Mouse (Mus musculus): Measurements from ENCODE around the gene Emg1. TPM values are rescaled to one million over a fixed set of nuclear protein-coding genes. Genes with fewer than 3 reads are reported as not detected.
"Not testable (repeated sequence)": the region's sequence is repeated elsewhere in the genome, so short reads cannot be mapped to it uniquely, and the experiment has no call there.

The Emg1 gene
- total RNA-seq, 2 experiments from 2014 or later = 47.4 to 50.9 TPM

- H3K27ac ChIP-seq = no peak overlapping the region
- no peak for TF ChIP-seq CTCF (IDR thresholded peaks at IDR 0.05)
- DNase-seq (ENCODE audit: extremely low spot score in 1 of 2, low spot score in 2 of 2) = no peak
- H3K4me3 ChIP-seq = no peak overlapping the region
- intact Hi-C loops (cut with DNase I) = no loop called here
Measured at GRCm38 (mm10) chr6:124688151-124688758, 23.7 kb downstream of the Emg1 start.

GRCm38 (mm10) chr6:124686644-124687043, 25.3 kb downstream of the Emg1 start:
- DNase-seq (ENCODE audit: extremely low spot score in 1 of 2, low spot score in 2 of 2); H3K27ac ChIP-seq; H3K4me3 ChIP-seq; intact Hi-C loops (cut with DNase I): not testable (repeated sequence)
- peak; percentile 35; the same call in 1 of the 2 replicates for TF ChIP-seq CTCF (IDR thresholded peaks at IDR 0.05)

- Histone ChIP-seq H3K4me3 (no peak overlapping the region), H3K27ac (no peak overlapping the region)
- no peak for TF ChIP-seq CTCF (IDR thresholded peaks at IDR 0.05)
- intact Hi-C loops (cut with DNase I) = no loop called here
- DNase-seq (ENCODE audit: extremely low spot score in 1 of 2, low spot score in 2 of 2) = no peak
Measured at GRCm38 (mm10) chr6:124685606-124686386, 26.2 kb downstream of the Emg1 start.

- no peak for TF ChIP-seq CTCF (IDR thresholded peaks at IDR 0.05)
- intact Hi-C loops (cut with DNase I) = no loop called here
- H3K4me3 ChIP-seq = no peak overlapping the region
- DNase-seq (ENCODE audit: extremely low spot score in 1 of 2, low spot score in 2 of 2) = no peak
- H3K27ac ChIP-seq = no peak overlapping the region; the same call in 1 of the 2 replicates
Measured at GRCm38 (mm10) chr6:124683591-124684417, 28.2 kb downstream of the Emg1 start.

GRCm38 (mm10) chr6:124682291-124682690, 29.7 kb downstream of the Emg1 start:
- H3K4me3 ChIP-seq; H3K27ac ChIP-seq; DNase-seq (ENCODE audit: extremely low spot score in 1 of 2, low spot score in 2 of 2); intact Hi-C loops (cut with DNase I): not testable (repeated sequence)

GRCm38 (mm10) chr6:124679486-124679885, 32.5 kb downstream of the Emg1 start:
- no peak for DNase-seq (ENCODE audit: extremely low spot score in 1 of 2, low spot score in 2 of 2)
- Histone ChIP-seq H3K4me3 (no peak overlapping the region), H3K27ac (no peak overlapping the region; the same call in 1 of the 2 replicates)
- TF ChIP-seq CTCF (IDR thresholded peaks at IDR 0.05) = no peak
- intact Hi-C loops (cut with DNase I) = no loop called here

- no peak overlapping the region for H3K27ac ChIP-seq
- H3K4me3 ChIP-seq = no peak overlapping the region
- intact Hi-C loops (cut with DNase I) = no loop called here
- no peak for DNase-seq (ENCODE audit: extremely low spot score in 1 of 2, low spot score in 2 of 2)
- no peak for TF ChIP-seq CTCF (IDR thresholded peaks at IDR 0.05)
Measured at GRCm38 (mm10) chr6:124678769-124679168, 33.2 kb downstream of the Emg1 start.

GRCm38 (mm10) chr6:124676171-124676570, 35.8 kb downstream of the Emg1 start:
- no peak overlapping the region for H3K27ac ChIP-seq
- H3K4me3 ChIP-seq = no peak overlapping the region
- TF ChIP-seq CTCF (IDR thresholded peaks at IDR 0.05) = no peak
- no peak for DNase-seq (ENCODE audit: extremely low spot score in 1 of 2, low spot score in 2 of 2)
- intact Hi-C loops (cut with DNase I) = no loop called here

- intact Hi-C loops (cut with DNase I) = no loop called here
- no peak for TF ChIP-seq CTCF (IDR thresholded peaks at IDR 0.05)
- H3K27ac ChIP-seq = no peak overlapping the region
Measured at GRCm38 (mm10) chr6:124674591-124674990, 37.4 kb downstream of the Emg1 start.

GRCm38 (mm10) chr6:124673619-124674018, 38.4 kb downstream of the Emg1 start:
- Histone ChIP-seq H3K4me3 (no peak overlapping the region), H3K27ac (peak overlapping the region; percentile 55; the same call in 1 of the 2 replicates)
- intact Hi-C loops (cut with DNase I) = loop anchor here (2.0 kb wide), 1 partner anchor 71 kb away; no protein-coding TSS in a partner anchor
- TF ChIP-seq CTCF (IDR thresholded peaks at IDR 0.05) = no peak
- peak; percentile 37 to 45 for DNase-seq (ENCODE audit: extremely low spot score in 1 of 2, low spot score in 2 of 2)

More at GRCm38 (mm10) chr6:124674591-124674990, 37.4 kb downstream of the Emg1 start:
- DNase-seq (ENCODE audit: extremely low spot score in 1 of 2, low spot score in 2 of 2) = no peak
- no peak overlapping the region for H3K4me3 ChIP-seq

- intact Hi-C loops (cut with DNase I) = loop anchor here (2.0 kb wide), 1 partner anchor 73 kb away; no protein-coding TSS in a partner anchor
Measured at GRCm38 (mm10) chr6:124672100-124672499, 39.9 kb downstream of the Emg1 start.

More at GRCm38 (mm10) chr6:124672100-124672499, 39.9 kb downstream of the Emg1 start:
- DNase-seq (ENCODE audit: extremely low spot score in 1 of 2, low spot score in 2 of 2) = no peak
- H3K27ac ChIP-seq = no peak overlapping the region; the same call in none of the 2 replicates
- TF ChIP-seq CTCF (IDR thresholded peaks at IDR 0.05) = no peak
- no peak overlapping the region for H3K4me3 ChIP-seq

Data from left cerebral cortex, adult 2 months (tissue).